Mouse (Mus musculus) cerebellum, adult 2 months (tissue): ENCODE measurements at regions not wholly inside any gene's neighbourhood (a gene's known extent, or its start where the extent isn't known, plus 50 kb on each side); places are given as distances from the start of the nearest gene placed in this dataset.

Experiments
- CTCF ChIP-seq: fragments of 200-500 bp; IDR thresholded peaks from 2 replicates; pipeline ENCODE4 v1.5.1; 2011; ENCODE audit warnings: low read depth, mild to moderate bottlenecking, control low read depth, low read length, moderate library complexity, borderline replicate concordance; ENCODE audit not compliant: insufficient read depth
- POLR2A ChIP-seq: fragments of 200-500 bp; IDR thresholded peaks from 2 replicates; pipeline ENCODE4 v1.6.1; 2011; ENCODE audit warnings: low read length, control low read depth, borderline replicate concordance; ENCODE audit not compliant: insufficient read depth

- TF ChIP-seq POLR2A (no peak), CTCF (no peak)
Measured at GRCm38 (mm10) chr13:70475366-70475765, 162.1 kb downstream of the Ice1 start.
